Mouse (Mus musculus): ENCODE results near the gene 7530416G11Rik. TPM values are rescaled to one million over a fixed set of nuclear protein-coding genes. Genes with fewer than 3 reads are reported as not detected.

The 7530416G11Rik gene
- polyA plus RNA-seq, 1 experiment from 2014 or later, result not detected

GRCm38 (mm10) chr15:85507370-85508014 lies 4.5 kb upstream of the 7530416G11Rik start:
- no peak overlapping the region for H3K27ac ChIP-seq
- no peak for ATAC-seq (ENCODE audit: insufficient number of reproducible peaks, insufficient read depth, low FRiP score, low TSS enrichment, low read depth)

GRCm38 (mm10) chr15:85506680-85507079 lies 3.7 kb upstream of the 7530416G11Rik start:
- no peak overlapping the region for H3K4me3 ChIP-seq
- no peak overlapping the region for H3K4me2 ChIP-seq
- no peak for ATAC-seq (ENCODE audit: insufficient number of reproducible peaks, insufficient read depth, low FRiP score, low TSS enrichment, low read depth)
- H3K9ac ChIP-seq, result no peak overlapping the region
- H3K4me1 ChIP-seq, result peaks cover 22% of the 10 kb centered on the region
- H3K27ac ChIP-seq, result no peak overlapping the region
- no peaks in the 10 kb centered on the region for H3K9me3 ChIP-seq
- 38% methylated on average over 1 of the region's 1 CpGs for WGBS
- no peaks in the 10 kb centered on the region for H3K36me3 ChIP-seq
- H3K27me3 ChIP-seq, result no peaks in the 10 kb centered on the region

More at GRCm38 (mm10) chr15:85507370-85508014, 4.5 kb upstream of the 7530416G11Rik start:
- H3K4me2 ChIP-seq, result no peak overlapping the region
- H3K4me3 ChIP-seq, result no peak overlapping the region
- H3K9ac ChIP-seq, result no peak overlapping the region
- WGBS, result 73% methylated on average over 32 of the region's 32 CpGs
- no peaks in the 10 kb centered on the region for H3K27me3 ChIP-seq
- peaks cover 22% of the 10 kb centered on the region for H3K4me1 ChIP-seq
- H3K36me3 ChIP-seq, result no peaks in the 10 kb centered on the region
- H3K9me3 ChIP-seq, result no peaks in the 10 kb centered on the region

- H3K4me3 ChIP-seq, result no peak overlapping the region
- H3K27ac ChIP-seq, result no peak overlapping the region
- 43% methylated on average over 14 of the region's 14 CpGs for WGBS
- H3K36me3 ChIP-seq, result no peaks in the 10 kb centered on the region
- H3K27me3 ChIP-seq, result no peaks in the 10 kb centered on the region
- ATAC-seq (ENCODE audit: insufficient number of reproducible peaks, insufficient read depth, low FRiP score, low TSS enrichment, low read depth), result peak; percentile 68; the same call in 1 of the 2 replicates
- H3K9me3 ChIP-seq, result no peaks in the 10 kb centered on the region
- 0 out of 2 replicates have a peak overlapping the region, but pooled peaks have one; percentile 52 for H3K9ac ChIP-seq
- H3K4me1 ChIP-seq, result peaks cover 22% of the 10 kb centered on the region
- peak overlapping the region; percentile 3; the same call in 1 of the 2 replicates for H3K4me2 ChIP-seq
These were observed 2.3 kb upstream of the 7530416G11Rik start for GRCm38 (mm10) chr15:85505118-85505925.

GRCm38 (mm10) chr15:85500267-85500666 lies 2.8 kb downstream of the 7530416G11Rik start:
- H3K9me3 ChIP-seq, result no peaks in the 10 kb centered on the region
- no peak overlapping the region for H3K4me2 ChIP-seq
- peaks cover 10% of the 10 kb centered on the region for H3K27me3 ChIP-seq
- no peak overlapping the region for H3K4me3 ChIP-seq
- no peak overlapping the region for H3K9ac ChIP-seq
- H3K4me1 ChIP-seq, result peaks cover 5% of the 10 kb centered on the region; the same call in 1 of the 2 replicates
- ATAC-seq (ENCODE audit: insufficient number of reproducible peaks, insufficient read depth, low FRiP score, low TSS enrichment, low read depth), result no peak
- no peak overlapping the region for H3K27ac ChIP-seq
- no peaks in the 10 kb centered on the region for H3K36me3 ChIP-seq
- 77% methylated on average over 10 of the region's 10 CpGs for WGBS

GRCm38 (mm10) chr15:85497981-85498475 lies 5.0 kb downstream of the 7530416G11Rik start:
- Histone ChIP-seq H3K4me3 (no peak overlapping the region), H3K9ac (no peak overlapping the region), H3K4me2 (no peak overlapping the region), H3K27ac (no peak overlapping the region), H3K27me3 (peaks cover 19% of the 10 kb centered on the region), H3K4me1 (peaks cover 15% of the 10 kb centered on the region), H3K9me3 (no peaks in the 10 kb centered on the region), H3K36me3 (no peaks in the 10 kb centered on the region)
- 55% methylated on average over 10 of the region's 10 CpGs for WGBS
- ATAC-seq (ENCODE audit: insufficient number of reproducible peaks, insufficient read depth, low FRiP score, low TSS enrichment, low read depth), result no peak

GRCm38 (mm10) chr15:85497548-85497947 lies 5.5 kb downstream of the 7530416G11Rik start:
- no peaks in the 10 kb centered on the region for H3K36me3 ChIP-seq
- no peak overlapping the region for H3K9ac ChIP-seq
- no peak overlapping the region for H3K4me2 ChIP-seq
- no peak overlapping the region for H3K4me3 ChIP-seq
- peaks cover 15% of the 10 kb centered on the region for H3K4me1 ChIP-seq
- peaks cover 21% of the 10 kb centered on the region for H3K27me3 ChIP-seq
- no peak for ATAC-seq (ENCODE audit: insufficient number of reproducible peaks, insufficient read depth, low FRiP score, low TSS enrichment, low read depth)
- H3K27ac ChIP-seq, result no peak overlapping the region
- no peaks in the 10 kb centered on the region for H3K9me3 ChIP-seq
- WGBS, result 80% methylated on average over 4 of the region's 4 CpGs

GRCm38 (mm10) chr15:85494163-85494621 lies 8.8 kb downstream of the 7530416G11Rik start:
- H3K4me2 ChIP-seq, result no peak overlapping the region
- H3K4me1 ChIP-seq, result peaks cover 15% of the 10 kb centered on the region
- no peak overlapping the region for H3K9ac ChIP-seq
- no peak overlapping the region for H3K27ac ChIP-seq
- no peak overlapping the region for H3K4me3 ChIP-seq
- H3K36me3 ChIP-seq, result no peaks in the 10 kb centered on the region
- peaks cover 21% of the 10 kb centered on the region for H3K27me3 ChIP-seq
- no peaks in the 10 kb centered on the region for H3K9me3 ChIP-seq
- WGBS, result 12% methylated on average over 11 of the region's 11 CpGs
- ATAC-seq (ENCODE audit: insufficient number of reproducible peaks, insufficient read depth, low FRiP score, low TSS enrichment, low read depth), result no peak

- Histone ChIP-seq H3K27me3 (peaks cover 9% of the 10 kb centered on the region; the same call in 1 of the 2 replicates), H3K27ac (no peak overlapping the region)
These were observed 13.3 kb downstream of the 7530416G11Rik start for GRCm38 (mm10) chr15:85489751-85490150.

GRCm38 (mm10) chr15:85488900-85489299 lies 14.1 kb downstream of the 7530416G11Rik start:
- H3K27me3 ChIP-seq, result peaks cover 9% of the 10 kb centered on the region; the same call in 1 of the 2 replicates
- no peak overlapping the region for H3K9ac ChIP-seq
- no peaks in the 10 kb centered on the region for H3K9me3 ChIP-seq
- H3K4me2 ChIP-seq, result no peak overlapping the region
- no peaks in the 10 kb centered on the region for H3K36me3 ChIP-seq
- H3K27ac ChIP-seq, result no peak overlapping the region
- ATAC-seq (ENCODE audit: insufficient number of reproducible peaks, insufficient read depth, low FRiP score, low TSS enrichment, low read depth), result no peak
- 75% methylated on average over 10 of the region's 10 CpGs for WGBS
- no peaks in the 10 kb centered on the region for H3K4me1 ChIP-seq
- H3K4me3 ChIP-seq, result no peak overlapping the region

More at GRCm38 (mm10) chr15:85489751-85490150, 13.3 kb downstream of the 7530416G11Rik start:
- Histone ChIP-seq H3K4me2 (no peak overlapping the region), H3K4me3 (no peak overlapping the region), H3K9me3 (no peaks in the 10 kb centered on the region), H3K9ac (no peak overlapping the region), H3K36me3 (no peaks in the 10 kb centered on the region), H3K4me1 (peaks cover 8% of the 10 kb centered on the region)
- 70% methylated on average over 7 of the region's 7 CpGs for WGBS
- no peak for ATAC-seq (ENCODE audit: insufficient number of reproducible peaks, insufficient read depth, low FRiP score, low TSS enrichment, low read depth)

- no peak for ATAC-seq (ENCODE audit: insufficient number of reproducible peaks, insufficient read depth, low FRiP score, low TSS enrichment, low read depth)
- Histone ChIP-seq H3K4me3 (no peak overlapping the region), H3K4me1 (peaks cover 20% of the 10 kb centered on the region), H3K27ac (peak overlapping the region; percentile 51; the same call in 1 of the 2 replicates), H3K27me3 (no peaks in the 10 kb centered on the region), H3K9ac (no peak overlapping the region), H3K4me2 (no peak overlapping the region), H3K36me3 (no peaks in the 10 kb centered on the region), H3K9me3 (no peaks in the 10 kb centered on the region)
- WGBS, result 21% methylated on average over 3 of the region's 3 CpGs
These were observed 22.4 kb downstream of the 7530416G11Rik start for GRCm38 (mm10) chr15:85480630-85481029.

GRCm38 (mm10) chr15:85479919-85480318 lies 23.1 kb downstream of the 7530416G11Rik start:
- Histone ChIP-seq H3K9ac (no peak overlapping the region), H3K4me2 (no peak overlapping the region), H3K9me3 (no peaks in the 10 kb centered on the region), H3K4me3 (no peak overlapping the region), H3K4me1 (peaks cover 20% of the 10 kb centered on the region), H3K36me3 (no peaks in the 10 kb centered on the region), H3K27me3 (no peaks in the 10 kb centered on the region), H3K27ac (peak overlapping the region; percentile 51; the same call in 1 of the 2 replicates)
- 49% methylated on average over 5 of the region's 5 CpGs for WGBS
- ATAC-seq (ENCODE audit: insufficient number of reproducible peaks, insufficient read depth, low FRiP score, low TSS enrichment, low read depth), result no peak

All from embryonic facial prominence, embryonic 13.5 days (tissue).